Mouse (Mus musculus) urinary bladder, postnatal 25 days (tissue): ENCODE results near the gene Vwc2l.

Experiments used
- DNase-seq: peaks from one replicate; pipeline ENCODE4 v3.0.0; 2022; ENCODE audit warnings: low spot score

Vwc2l gene

GRCm38 (mm10) chr1:70911235-70911634, 185.7 kb downstream of the Vwc2l start:
- DNase-seq = no peak

- DNase-seq = no peak
Observed at GRCm38 (mm10) chr1:70913071-70913470, 187.6 kb downstream of the Vwc2l start.

GRCm38 (mm10) chr1:70918173-70919036, 192.9 kb downstream of the Vwc2l start:
- no peak for DNase-seq

- DNase-seq = no peak
Observed at GRCm38 (mm10) chr1:70933016-70933415, 207.5 kb downstream of the Vwc2l start.
